Comparison of ENCODE assay signal across 9 mouse cellular contexts in the genomic region with DNA sequence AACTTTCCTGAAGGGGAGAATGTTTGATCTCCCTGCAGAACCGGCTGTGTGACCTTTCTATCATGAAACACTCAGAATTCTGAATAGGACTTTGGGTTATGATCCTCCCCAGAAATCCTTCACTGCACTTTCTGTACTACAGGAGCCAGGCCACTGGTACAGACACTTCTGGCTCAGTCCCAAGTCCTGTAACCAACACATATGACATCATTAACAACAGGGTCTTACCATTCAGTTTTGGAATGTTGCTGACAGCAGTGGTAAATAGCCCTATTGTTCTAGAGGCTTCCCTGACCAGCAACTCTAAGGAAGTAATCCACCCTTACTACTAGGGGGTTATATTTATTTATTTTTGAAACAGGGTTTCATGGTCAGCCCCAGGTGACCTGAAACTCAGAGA. TPM values are rescaled to one million over a fixed set of nuclear protein-coding genes. Genes with fewer than 3 reads are reported as not detected.
DNase-seq lines count a peak whose midpoint lies in the region; ATAC-seq and TF ChIP-seq lines count a peak whose summit lies in the region.
"Had no signal": no experiment of that assay in that cellular context is flagged by ENCODE, and none has a peak within 500 bp of the region (broad histone marks: within the 10 kb centered on the region; RNA-seq: fewer than 3 reads in every experiment).

Gene Proca1, plus strand, starts transcription at position 280 of the 400 bp plus-strand sequence.

- H3K36me3 ChIP-seq in heart, embryonic 13.5 days = peaks cover 35% of the 10 kb centered on the region
- H3K36me3 ChIP-seq in testis, adult 2 months (ENCODE audit: control insufficient read depth, insufficient read depth, low read length) = no peaks in the 10 kb centered on the region
- peaks cover 45% of the 10 kb centered on the region for H3K36me3 ChIP-seq in limb, embryonic 10.5 days
- H3K36me3 ChIP-seq in stomach, postnatal 0 days (ENCODE audit: control insufficient read depth, insufficient read depth, low read length) = peaks cover 7% of the 10 kb centered on the region

- no peak for DNase-seq in heart, adult 11 months
- no peak for DNase-seq in testis, postnatal 14 days (ENCODE audit: low spot score)
- DNase-seq in limb, embryonic 10.5 days (ENCODE audit: low spot score) = no peak
- DNase-seq in stomach, postnatal 0 days (ENCODE audit: low spot score) = no peak
- no peak for DNase-seq in urinary bladder, adult 2 months (ENCODE audit: low spot score)
- DNase-seq in gastrocnemius, postnatal 25 days = no peak

- H3K9ac ChIP-seq in heart, embryonic 13.5 days = no peak within 1 kb of the TSS
- H3K9ac ChIP-seq in stomach, postnatal 0 days (ENCODE audit: low read length) = 0 out of 2 replicates have a peak within 1 kb of the TSS, but pooled peaks have one; percentile 5

- no peaks in the 10 kb centered on the region; the same call in 1 of the 2 replicates for H3K27me3 ChIP-seq in heart, embryonic 13.5 days (replicated peaks)
- H3K27me3 ChIP-seq in testis, adult 2 months (ENCODE audit: control insufficient read depth, insufficient read depth, low read length) = no peaks in the 10 kb centered on the region
- H3K27me3 ChIP-seq in limb, embryonic 10.5 days (ENCODE audit: low read depth, poor library complexity, severe bottlenecking) = no peaks in the 10 kb centered on the region
- H3K27me3 ChIP-seq in stomach, postnatal 0 days (ENCODE audit: control insufficient read depth, insufficient read depth, low read length) = no peaks in the 10 kb centered on the region

- H3K27ac ChIP-seq in heart, embryonic 13.5 days (replicated peaks) = no peak within 1 kb of the TSS
- H3K27ac ChIP-seq in testis, adult 2 months (ENCODE audit: control insufficient read depth, insufficient read depth, low read depth, low read length) = no peak within 1 kb of the TSS
- H3K27ac ChIP-seq in limb, embryonic 10.5 days = peak within 1 kb of the TSS; percentile 80; the same call in 1 of the 2 replicates
- 0 out of 2 replicates have a peak within 1 kb of the TSS, but pooled peaks have one; percentile 13 for H3K27ac ChIP-seq in stomach, postnatal 0 days (replicated peaks)

- no peak for TF ChIP-seq CTCF in testis, adult 2 months (IDR thresholded peaks at IDR 0.05; ENCODE audit: control insufficient read depth, insufficient read depth, insufficient replicate concordance, low read depth, low read length)
- TF ChIP-seq CTCF in stomach, postnatal 0 days (IDR thresholded peaks at IDR 0.05; ENCODE audit: low read depth) = no peak

- 56% methylated on average over 1 of the region's 1 CpGs for WGBS in heart, embryonic 13.5 days
- 89% methylated on average over 1 of the region's 1 CpGs for WGBS in limb, embryonic 10.5 days
- WGBS in stomach, postnatal 0 days = 48% methylated on average over 1 of the region's 1 CpGs

- peaks cover 28% of the 10 kb centered on the region for H3K4me1 ChIP-seq in heart, embryonic 13.5 days
- peaks cover 10% of the 10 kb centered on the region for H3K4me1 ChIP-seq in testis, adult 2 months (ENCODE audit: control insufficient read depth, insufficient read depth, low read length)
- peaks cover 40% of the 10 kb centered on the region for H3K4me1 ChIP-seq in limb, embryonic 10.5 days
- H3K4me1 ChIP-seq in stomach, postnatal 0 days (replicated peaks; ENCODE audit: control insufficient read depth, insufficient read depth) = no peaks in the 10 kb centered on the region

- no peak for ATAC-seq in heart, embryonic 13.5 days (ENCODE audit: extremely low read depth, insufficient number of reproducible peaks, low FRiP score, low TSS enrichment)
- no peak for ATAC-seq in stomach, postnatal 0 days (ENCODE audit: low FRiP score, low TSS enrichment)

- no peak for TF ChIP-seq POLR2A in testis, adult 2 months (IDR thresholded peaks at IDR 0.05; ENCODE audit: control insufficient read depth, low read depth, low read length)

- H3K4me3 ChIP-seq in heart, embryonic 13.5 days = peak within 1 kb of the TSS; percentile 62
- H3K4me3 ChIP-seq in testis, adult 2 months (ENCODE audit: control insufficient read depth, low read depth, low read length) = peak within 1 kb of the TSS; percentile 96
- peak within 1 kb of the TSS; percentile 58 for H3K4me3 ChIP-seq in limb, embryonic 10.5 days
- peak within 1 kb of the TSS; percentile 55 for H3K4me3 ChIP-seq in stomach, postnatal 0 days (ENCODE audit: low read depth, low read length)
- H3K4me3 ChIP-seq: myocyte had no signal

- H3K9me3 ChIP-seq in heart, embryonic 13.5 days = no peaks in the 10 kb centered on the region
- H3K9me3 ChIP-seq in limb, embryonic 10.5 days (replicated peaks) = no peaks in the 10 kb centered on the region
- no peaks in the 10 kb centered on the region for H3K9me3 ChIP-seq in stomach, postnatal 0 days (ENCODE audit: control insufficient read depth, low read length)

- H3K4me2 ChIP-seq in heart, embryonic 13.5 days = peak within 1 kb of the TSS; percentile 76
- peak within 1 kb of the TSS; percentile 69 for H3K4me2 ChIP-seq in stomach, postnatal 0 days (replicated peaks; ENCODE audit: low read depth)

- no peak for TF ChIP-seq EP300 in stomach, postnatal 0 days (optimal IDR thresholded peaks at IDR 0.05)

RNA-seq across cellular contexts. Expression of gene Proca1, which starts in this region (rescaled TPM):
- polyA plus RNA-seq in heart, embryonic 13.5 days (2015; fragmentation: Nextera tagmentation; extraction: Ambion mirVana) = 2.2 and 2.9 TPM in 2 replicates
- 175 and 191 TPM in 2 replicates for polyA plus RNA-seq in testis, adult 2 months (2012; rRNA removed)
- polyA plus RNA-seq in limb, embryonic 10.5 days (2016; fragmentation: Nextera tagmentation; extraction: Ambion mirVana) = 0.88 and 1.6 TPM in 2 replicates
- 0.98 and 1.0 TPM in 2 replicates for polyA plus RNA-seq in stomach, postnatal 0 days (2015; fragmentation: Nextera tagmentation; extraction: Ambion mirVana)
- 3.0 and 3.4 TPM in 2 replicates for polyA plus RNA-seq in urinary bladder, adult 2 months (2012; rRNA removed)
- 1 to 10 TPM in 1 of 2 experiments, under 1 TPM in 1; 0.28 to 1.3 TPM for total RNA-seq in gastrocnemius, postnatal 25 days (2021)

Comparison
In these comparisons a context has a peak if more than half of its experiments do, and no peak if none do; other contexts are left out.
1. RNA of gene Proca1 (polyA plus RNA-seq): 175 to 191 TPM in testis, adult 2 months; 3.0 to 3.4 TPM in urinary bladder, adult 2 months, 2.2 to 2.9 TPM in heart, embryonic 13.5 days, 0.88 to 1.6 TPM in limb, embryonic 10.5 days and 0.98 to 1.0 TPM in stomach, postnatal 0 days; every median in the first group is over 10 times any median in the second.
2. H3K27ac ChIP-seq: peak in limb, embryonic 10.5 days (single experiment) and stomach, postnatal 0 days (single experiment); none in heart, embryonic 13.5 days (single experiment) and testis, adult 2 months (single experiment).
3. Peak in every context shown above with its lines, with median percentiles within 50 percentile points of each other: H3K4me3 ChIP-seq.